Mouse (Mus musculus): ENCODE measurements around the gene Rab40c. TPM values are rescaled to one million over a fixed set of nuclear protein-coding genes. Genes with fewer than 3 reads are reported as not detected.

Rab40c gene
- total RNA-seq (2021), result 10 to 100 TPM; 15.1 to 17.2 TPM
- long read RNA-seq, experiment 1, transcript Rab40c-201 (7 exons, 2,466 nt), result major isoform, 8 of 19 reads
- long read RNA-seq, experiment 1, partial matches to known transcripts, result 0 of 19 reads
- long read RNA-seq, experiment 1, other reads (novel, unspliced or antisense), result 7 of 19 reads
- long read RNA-seq, experiment 2, transcript Rab40c-201 (7 exons, 2,466 nt), result major isoform, 17 of 38 reads
- long read RNA-seq, experiment 2, transcript Rab40c-207 (6 exons, 2,506 nt), result minor isoform, 7 of 38 reads
- long read RNA-seq, experiment 2, partial matches to known transcripts, result 2 of 38 reads
- long read RNA-seq, experiment 2, other reads (novel, unspliced or antisense), result 12 of 38 reads

GRCm38 (mm10) chr17:25919144-25919785 lies at the start of gene Rab40c:
Gene Rab40c, minus strand, starts transcription at chr17:25919727.
- DNase-seq (ENCODE audit: low spot score in 2 of 2), result peak; percentile 42 to 61

GRCm38 (mm10) chr17:25968176-25968575 lies 48.6 kb upstream of the Rab40c start:
- DNase-seq (ENCODE audit: low spot score in 2 of 2), result no peak

GRCm38 (mm10) chr17:25967652-25968051 lies 48.1 kb upstream of the Rab40c start:
- DNase-seq (ENCODE audit: low spot score in 2 of 2), result no peak

GRCm38 (mm10) chr17:25964271-25964670 lies 44.7 kb upstream of the Rab40c start:
- no peak for DNase-seq (ENCODE audit: low spot score in 2 of 2)

- DNase-seq (ENCODE audit: low spot score in 2 of 2), result no peak
These were observed 42.9 kb upstream of the Rab40c start for GRCm38 (mm10) chr17:25962413-25962905.

- DNase-seq (ENCODE audit: low spot score in 2 of 2), result no peak
These were observed 42.0 kb upstream of the Rab40c start for GRCm38 (mm10) chr17:25961566-25961965.

GRCm38 (mm10) chr17:25959630-25960467 lies 40.3 kb upstream of the Rab40c start:
- DNase-seq (ENCODE audit: low spot score in 2 of 2), result no peak

GRCm38 (mm10) chr17:25958771-25959494 lies 39.4 kb upstream of the Rab40c start:
- DNase-seq (ENCODE audit: low spot score in 2 of 2), result no peak

- DNase-seq (ENCODE audit: low spot score in 2 of 2), result no peak
These were observed 38.1 kb upstream of the Rab40c start for GRCm38 (mm10) chr17:25957586-25958051.

- no peak for DNase-seq (ENCODE audit: low spot score in 2 of 2)
These were observed 37.1 kb upstream of the Rab40c start for GRCm38 (mm10) chr17:25956631-25957030.

GRCm38 (mm10) chr17:25956201-25956600 lies 36.7 kb upstream of the Rab40c start:
- DNase-seq (ENCODE audit: low spot score in 2 of 2), result no peak

GRCm38 (mm10) chr17:25955736-25956135 lies 36.2 kb upstream of the Rab40c start:
- no peak for DNase-seq (ENCODE audit: low spot score in 2 of 2)

- no peak for DNase-seq (ENCODE audit: low spot score in 2 of 2)
These were observed 35.1 kb upstream of the Rab40c start for GRCm38 (mm10) chr17:25954671-25955070.

- no peak for DNase-seq (ENCODE audit: low spot score in 2 of 2)
These were observed 33.6 kb upstream of the Rab40c start for GRCm38 (mm10) chr17:25953161-25953560.

GRCm38 (mm10) chr17:25951803-25952623 lies 32.5 kb upstream of the Rab40c start, which contains the start of gene A930017K11Rik:
Gene A930017K11Rik, minus strand, starts transcription at chr17:25952565.
- no peak for DNase-seq (ENCODE audit: low spot score in 2 of 2)

- DNase-seq (ENCODE audit: low spot score in 2 of 2), result no peak
These were observed 31.8 kb upstream of the Rab40c start for GRCm38 (mm10) chr17:25951225-25951802.

GRCm38 (mm10) chr17:25950706-25951105 lies 31.2 kb upstream of the Rab40c start:
- DNase-seq (ENCODE audit: low spot score in 2 of 2), result no peak

- no peak for DNase-seq (ENCODE audit: low spot score in 2 of 2)
These were observed 30.5 kb upstream of the Rab40c start for GRCm38 (mm10) chr17:25949981-25950380.

GRCm38 (mm10) chr17:25948051-25948450 lies 28.5 kb upstream of the Rab40c start:
- no peak for DNase-seq (ENCODE audit: low spot score in 2 of 2)
